Mouse (Mus musculus): Measurements from ENCODE around the gene Gm49336. TPM values are rescaled to one million over a fixed set of nuclear protein-coding genes. Genes with fewer than 3 reads are reported as not detected.

Gene Gm49336
- polyA plus RNA-seq (2015; fragmentation: Nextera tagmentation; extraction: Ambion mirVana) = 33.3 and 43.3 TPM in 2 replicates

GRCm38 (mm10) chr14:60251281-60252003, at the start of gene Gm49336, which contains the start of gene Nupl1:
Gm49336 (minus strand) TSS chr14:60251507.
Nupl1 (minus strand) TSS chr14:60251431.
- peak; percentile 98 for DNase-seq
- Histone ChIP-seq H3K27me3 (no peaks in the 10 kb centered on the region), H3K9ac (peak within 1 kb of the TSS; percentile 98), H3K4me2 (peak within 1 kb of the TSS; percentile 86), H3K4me1 (replicated peaks) (peaks cover 35% of the 10 kb centered on the region), H3K4me3 (replicated peaks) (peak within 1 kb of the TSS; percentile 98), H3K9me3 (replicated peaks) (no peaks in the 10 kb centered on the region), H3K27ac (peak within 1 kb of the TSS; percentile 87), H3K36me3 (peaks cover 6% of the 10 kb centered on the region)
- WGBS (ENCODE audit: insufficient replicate concordance) = under 1% methylated on average over 62 of the region's 62 CpGs
- ATAC-seq (ENCODE audit: low read depth) = peak; percentile 98

- Histone ChIP-seq H3K4me1 (replicated peaks) (no peaks in the 10 kb centered on the region), H3K9ac (no peak overlapping the region), H3K4me3 (replicated peaks) (no peak overlapping the region), H3K27me3 (no peaks in the 10 kb centered on the region), H3K27ac (no peak overlapping the region), H3K36me3 (peaks cover 34% of the 10 kb centered on the region), H3K9me3 (replicated peaks) (no peaks in the 10 kb centered on the region), H3K4me2 (no peak overlapping the region)
- ATAC-seq (ENCODE audit: low read depth) (no peak), DNase-seq (no peak)
- 78% methylated on average over 6 of the region's 6 CpGs for WGBS (ENCODE audit: insufficient replicate concordance)
Observed at GRCm38 (mm10) chr14:60301024-60301423, 49.7 kb upstream of the Gm49336 start.

GRCm38 (mm10) chr14:60300224-60300991, 49.1 kb upstream of the Gm49336 start:
- Histone ChIP-seq H3K4me3 (replicated peaks) (no peak overlapping the region), H3K36me3 (peaks cover 34% of the 10 kb centered on the region), H3K27me3 (no peaks in the 10 kb centered on the region), H3K9ac (no peak overlapping the region), H3K27ac (no peak overlapping the region), H3K4me2 (no peak overlapping the region), H3K9me3 (replicated peaks) (no peaks in the 10 kb centered on the region), H3K4me1 (replicated peaks) (no peaks in the 10 kb centered on the region)
- ATAC-seq (ENCODE audit: low read depth) (no peak), DNase-seq (no peak)
- 79% methylated on average over 14 of the region's 14 CpGs for WGBS (ENCODE audit: insufficient replicate concordance)

- peaks cover 28% of the 10 kb centered on the region for H3K36me3 ChIP-seq
- DNase-seq = no peak
Observed at GRCm38 (mm10) chr14:60295531-60295930, 44.2 kb upstream of the Gm49336 start.

GRCm38 (mm10) chr14:60290363-60290762, 39.1 kb upstream of the Gm49336 start:
- 41% methylated on average over 4 of the region's 4 CpGs for WGBS (ENCODE audit: insufficient replicate concordance)
- Histone ChIP-seq H3K9me3 (replicated peaks) (no peaks in the 10 kb centered on the region), H3K36me3 (peaks cover 31% of the 10 kb centered on the region), H3K9ac (no peak overlapping the region), H3K27me3 (no peaks in the 10 kb centered on the region), H3K27ac (no peak overlapping the region), H3K4me2 (no peak overlapping the region), H3K4me1 (replicated peaks) (no peaks in the 10 kb centered on the region), H3K4me3 (replicated peaks) (no peak overlapping the region)
- ATAC-seq (ENCODE audit: low read depth) (no peak), DNase-seq (no peak)

More at GRCm38 (mm10) chr14:60295531-60295930, 44.2 kb upstream of the Gm49336 start:
- ATAC-seq (ENCODE audit: low read depth) = no peak
- H3K4me1 ChIP-seq (replicated peaks) = no peaks in the 10 kb centered on the region
- 66% methylated on average over 1 of the region's 1 CpGs for WGBS (ENCODE audit: insufficient replicate concordance)
- H3K9me3 ChIP-seq (replicated peaks) = no peaks in the 10 kb centered on the region
- H3K4me3 ChIP-seq (replicated peaks) = no peak overlapping the region
- no peak overlapping the region for H3K4me2 ChIP-seq
- no peak overlapping the region for H3K27ac ChIP-seq
- no peaks in the 10 kb centered on the region for H3K27me3 ChIP-seq
- H3K9ac ChIP-seq = no peak overlapping the region

- H3K9ac ChIP-seq = no peak overlapping the region
- no peaks in the 10 kb centered on the region for H3K27me3 ChIP-seq
- no peak overlapping the region for H3K4me2 ChIP-seq
- DNase-seq (no peak), ATAC-seq (ENCODE audit: low read depth) (no peak)
- H3K9me3 ChIP-seq (replicated peaks) = no peaks in the 10 kb centered on the region
- no peak overlapping the region for H3K4me3 ChIP-seq (replicated peaks)
- no peak overlapping the region for H3K27ac ChIP-seq
- H3K4me1 ChIP-seq (replicated peaks) = no peaks in the 10 kb centered on the region
- peaks cover 30% of the 10 kb centered on the region for H3K36me3 ChIP-seq
- 80% methylated on average over 7 of the region's 7 CpGs for WGBS (ENCODE audit: insufficient replicate concordance)
Observed at GRCm38 (mm10) chr14:60286194-60286863, 35.0 kb upstream of the Gm49336 start.

- 84% methylated on average over 7 of the region's 7 CpGs for WGBS (ENCODE audit: insufficient replicate concordance)
- DNase-seq (no peak), ATAC-seq (ENCODE audit: low read depth) (no peak)
- Histone ChIP-seq H3K27me3 (no peaks in the 10 kb centered on the region), H3K27ac (no peak overlapping the region), H3K4me3 (replicated peaks) (no peak overlapping the region), H3K4me1 (replicated peaks) (peaks cover 11% of the 10 kb centered on the region), H3K4me2 (no peak overlapping the region), H3K9ac (no peak overlapping the region), H3K36me3 (no peaks in the 10 kb centered on the region), H3K9me3 (replicated peaks) (no peaks in the 10 kb centered on the region)
Observed at GRCm38 (mm10) chr14:60275301-60276276, 24.3 kb upstream of the Gm49336 start.

- ATAC-seq (ENCODE audit: low read depth) (no peak), DNase-seq (no peak)
- no peak overlapping the region for H3K4me2 ChIP-seq
- no peaks in the 10 kb centered on the region for H3K27me3 ChIP-seq
- no peak overlapping the region for H3K9ac ChIP-seq
- peaks cover 19% of the 10 kb centered on the region for H3K4me1 ChIP-seq (replicated peaks)
- no peaks in the 10 kb centered on the region for H3K36me3 ChIP-seq
- WGBS (ENCODE audit: insufficient replicate concordance) = 47% methylated on average over 6 of the region's 6 CpGs
- no peak overlapping the region for H3K4me3 ChIP-seq (replicated peaks)
- no peak overlapping the region for H3K27ac ChIP-seq
- no peaks in the 10 kb centered on the region for H3K9me3 ChIP-seq (replicated peaks)
Observed at GRCm38 (mm10) chr14:60273346-60273745, 22.0 kb upstream of the Gm49336 start.

- Histone ChIP-seq H3K9ac (no peak overlapping the region), H3K27ac (no peak overlapping the region), H3K27me3 (no peaks in the 10 kb centered on the region), H3K4me1 (replicated peaks) (peaks cover 40% of the 10 kb centered on the region), H3K9me3 (replicated peaks) (no peaks in the 10 kb centered on the region), H3K36me3 (no peaks in the 10 kb centered on the region), H3K4me3 (replicated peaks) (no peak overlapping the region), H3K4me2 (0 out of 2 replicates have a peak overlapping the region, but pooled peaks have one; percentile 6)
- 32% methylated on average over 6 of the region's 6 CpGs for WGBS (ENCODE audit: insufficient replicate concordance)
- ATAC-seq (ENCODE audit: low read depth) = no peak
- no peak for DNase-seq
Observed at GRCm38 (mm10) chr14:60269333-60269732, 18.0 kb upstream of the Gm49336 start.

GRCm38 (mm10) chr14:60264990-60265876, 13.9 kb upstream of the Gm49336 start, which contains the start of gene Mtmr6:
Mtmr6 (plus strand) TSS chr14:60265228.
- Histone ChIP-seq H3K27ac (peak within 1 kb of the TSS; percentile 80), H3K27me3 (no peaks in the 10 kb centered on the region), H3K9ac (peak within 1 kb of the TSS; percentile 79), H3K36me3 (no peaks in the 10 kb centered on the region), H3K4me1 (replicated peaks) (peaks cover 30% of the 10 kb centered on the region), H3K9me3 (replicated peaks) (no peaks in the 10 kb centered on the region), H3K4me2 (peak within 1 kb of the TSS; percentile 83), H3K4me3 (replicated peaks) (peak within 1 kb of the TSS; percentile 76)
- under 1% methylated on average over 51 of the region's 51 CpGs for WGBS (ENCODE audit: insufficient replicate concordance)
- ATAC-seq (ENCODE audit: low read depth) = peak; percentile 99
- DNase-seq = peak; percentile 97
